Mouse (Mus musculus): ENCODE data around the gene Dip2c. TPM values are rescaled to one million over a fixed set of nuclear protein-coding genes. Genes with fewer than 3 reads are reported as not detected.

Gene Dip2c
- total and polyA plus RNA-seq, 3 experiments = 0.04 to 0.14 (median 0.08) TPM

DNA sequence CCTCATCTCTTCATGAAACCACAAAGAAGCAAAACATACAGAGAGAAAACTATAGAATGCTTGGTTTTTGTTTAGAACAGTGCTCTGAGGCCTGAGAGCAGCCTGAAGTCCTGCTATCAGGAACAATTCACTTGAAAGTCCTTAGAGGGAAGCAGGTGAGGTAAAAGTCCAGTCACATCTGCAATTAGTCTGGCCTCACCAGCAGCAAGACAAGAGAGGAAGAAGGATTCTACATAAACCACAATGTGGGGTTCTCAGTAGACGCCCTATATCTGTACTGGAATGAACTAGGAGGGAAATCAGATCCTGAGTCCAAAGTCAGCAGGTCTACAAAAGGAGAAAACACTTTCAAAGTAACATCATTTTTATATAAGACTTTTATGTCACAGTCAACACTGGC, 438.9 kb downstream of the Dip2c start:
- H3K36me3 ChIP-seq (replicated peaks in 1 of 2; ENCODE audit: control insufficient read depth in 1 of 2, insufficient read depth in 1 of 2, low read length in 1 of 2) = peaks cover 7 to 28% of the 10 kb centered on the region in 2 experiments
- no peak for TF ChIP-seq ZKSCAN1 (IDR thresholded peaks at IDR 0.05; ENCODE audit: borderline replicate concordance, low read depth, low read length)
- TF ChIP-seq NRF1 (IDR thresholded peaks at IDR 0.05; ENCODE audit: low read depth, low read length) = no peak
- TF ChIP-seq NELFE (IDR thresholded peaks at IDR 0.05; ENCODE audit: low read depth, low read length) = no peak
- dilution Hi-C loops (cut with MboI; ENCODE audit: extremely low pct_ligation_motif_present, extremely low pct_unique_long_range_greater_than_20kb, low sequenced_read_pairs) (no loop called here), in situ Hi-C loops (cut with MboI; ENCODE audit: low pct_ligation_motif_present, low pct_unique_long_range_greater_than_20kb, low sequenced_read_pairs) (no loop called here)
- H3K79me2 ChIP-seq (replicated peaks; ENCODE audit: control insufficient read depth, extremely low read depth, insufficient read depth, poor library complexity, severe bottlenecking) = no peaks in the 10 kb centered on the region
- no peak overlapping the region for H3K4me3 ChIP-seq (replicated peaks in 1 of 3; ENCODE audit: low read depth in 2 of 3, low read length in 2 of 3, poor library complexity in 1 of 3)
- no peak overlapping the region for H3K9ac ChIP-seq (ENCODE audit: insufficient read depth, low read depth)
- no peak for DNase-seq (ENCODE audit: extremely low read depth)
- no peak overlapping the region for H3K27ac ChIP-seq (ENCODE audit: insufficient read depth, low read depth)
- H3K27me3 ChIP-seq (replicated peaks) = no peaks in the 10 kb centered on the region
- H3K4me1 ChIP-seq (ENCODE audit: control insufficient read depth in 1 of 2, insufficient read depth in 2 of 2) = no peaks in the 10 kb centered on the region
- H3K9me3 ChIP-seq (replicated peaks; ENCODE audit: low read length) = no peaks in the 10 kb centered on the region
- H3K4me2 ChIP-seq (ENCODE audit: insufficient read depth, low read depth, poor library complexity, severe bottlenecking) = no peak overlapping the region

Other genes with a start within 250 kb of the Dip2c start
- gene Larp4b, start 182.6 kb upstream of the Dip2c start, total RNA-seq (2012; rRNA removed) = 52.5 and 57.9 TPM in 2 replicates
- 58.3 and 65.4 TPM in 2 replicates for gene Larp4b, start 182.6 kb upstream of the Dip2c start, total RNA-seq (2014; rRNA removed)
- 52.3 and 63.3 TPM in 2 replicates for gene Larp4b, start 182.6 kb upstream of the Dip2c start, polyA plus RNA-seq (2012; ENCODE audit: insufficient read length, low read depth)